Mouse (Mus musculus) right cerebral cortex, postnatal 10 days (tissue): ENCODE data around the gene Gm6657.

Experiments used
- DNase-seq, 2 experiments: peaks; one replicate each; pipeline ENCODE4 v3.0.0; 2021; ENCODE audit warnings: low spot score in 2 of 2

Gene Gm6657

GRCm38 (mm10) chr12:78193942-78194341 is at the start of gene Gm6657:
Gm6657 (plus strand) TSS chr12:78194242.
- no peak for DNase-seq

GRCm38 (mm10) chr12:78153308-78154002 is 40.6 kb upstream of the Gm6657 start:
- peak; percentile 30 to 54 for DNase-seq

- DNase-seq = no peak
Measured at GRCm38 (mm10) chr12:78170178-78170577, 23.9 kb upstream of the Gm6657 start.

GRCm38 (mm10) chr12:78173945-78174344 is 20.1 kb upstream of the Gm6657 start:
- no peak for DNase-seq

- DNase-seq = no peak
Measured at GRCm38 (mm10) chr12:78174671-78175070, 19.4 kb upstream of the Gm6657 start.

- DNase-seq = no peak
Measured at GRCm38 (mm10) chr12:78181452-78181851, 12.6 kb upstream of the Gm6657 start.

GRCm38 (mm10) chr12:78195368-78195767 is 1.3 kb downstream of the Gm6657 start:
- DNase-seq = no peak

GRCm38 (mm10) chr12:78203646-78204045 is 9.6 kb downstream of the Gm6657 start:
- peak; percentile 25 to 27 for DNase-seq

- DNase-seq = peak; percentile 55 to 68
Measured at GRCm38 (mm10) chr12:78205915-78206570, 12.0 kb downstream of the Gm6657 start.

- DNase-seq = no peak
Measured at GRCm38 (mm10) chr12:78206571-78206960, 12.5 kb downstream of the Gm6657 start.

- no peak for DNase-seq
Measured at GRCm38 (mm10) chr12:78209856-78210255, 15.8 kb downstream of the Gm6657 start.

- no peak for DNase-seq
Measured at GRCm38 (mm10) chr12:78215490-78215889, 21.4 kb downstream of the Gm6657 start.

GRCm38 (mm10) chr12:78219191-78219825 is 25.3 kb downstream of the Gm6657 start:
- no peak for DNase-seq

GRCm38 (mm10) chr12:78225707-78226518 is 31.9 kb downstream of the Gm6657 start, which contains the start of gene Gphn:
Gphn (plus strand) TSS chr12:78226379.
- DNase-seq = peak; percentile 96 to 97

- peak; percentile 91 to 93 for DNase-seq
Measured at GRCm38 (mm10) chr12:78226519-78226875, 32.5 kb downstream of the Gm6657 start.

- peak; percentile 57 to 58 for DNase-seq
Measured at GRCm38 (mm10) chr12:78227021-78227932, 33.2 kb downstream of the Gm6657 start.

GRCm38 (mm10) chr12:78228139-78228538 is 34.1 kb downstream of the Gm6657 start:
- DNase-seq = no peak

GRCm38 (mm10) chr12:78232560-78232959 is 38.5 kb downstream of the Gm6657 start:
- no peak for DNase-seq

GRCm38 (mm10) chr12:78248366-78248765 is 54.3 kb downstream of the Gm6657 start:
- no peak for DNase-seq

- no peak for DNase-seq
Measured at GRCm38 (mm10) chr12:78249151-78249550, 55.1 kb downstream of the Gm6657 start.
